ENCODE assay signal across 18 mouse cellular contexts in the genomic region with DNA sequence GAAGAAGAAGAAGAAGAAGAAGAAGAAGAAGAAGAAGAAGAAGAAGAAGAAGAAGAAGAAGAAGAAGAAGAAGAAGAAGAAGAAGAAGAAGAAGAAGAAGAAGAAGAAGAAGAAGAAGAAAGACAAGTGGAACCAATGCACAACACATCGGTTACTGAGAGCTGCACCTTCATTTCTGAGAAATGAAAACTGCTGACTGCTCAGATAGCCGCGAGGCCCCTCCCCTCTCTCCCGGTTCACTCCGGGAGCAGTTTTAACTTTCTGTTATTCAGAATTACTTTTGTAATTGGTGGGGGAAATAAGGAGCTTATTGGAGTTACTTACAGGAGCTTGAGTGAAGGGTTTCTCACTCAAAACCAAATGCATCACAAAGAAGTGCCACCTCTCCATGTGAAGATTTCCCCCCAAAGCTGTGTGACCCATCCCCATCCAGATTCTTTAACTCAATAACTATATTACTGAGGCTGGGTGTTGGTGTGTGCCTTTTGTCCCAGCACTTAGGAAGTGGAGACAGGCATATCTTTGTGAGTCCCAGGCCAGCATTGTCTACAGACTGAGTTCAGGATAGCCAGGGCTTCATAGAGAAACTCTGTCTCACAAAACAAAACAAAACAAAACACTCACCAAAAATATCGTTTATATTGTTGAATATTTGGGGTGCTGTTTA. TPM values are rescaled to one million over a fixed set of nuclear protein-coding genes. Genes with fewer than 3 reads are reported as not detected.
DNase-seq lines count a peak whose midpoint lies in the region; ATAC-seq and TF ChIP-seq lines count a peak whose summit lies in the region.
"Had no signal": no experiment of that assay in that cellular context is flagged by ENCODE, and none has a peak within 500 bp of the region (broad histone marks: within the 10 kb centered on the region; RNA-seq: fewer than 3 reads in every experiment).

No protein-coding gene starts in this region.

- ATAC-seq in liver, embryonic 12.5 days = peak; percentile 87
- ATAC-seq in midbrain, embryonic 13.5 days = no peak
- ATAC-seq: forebrain, embryonic 16.5 days had no signal

- peak overlapping the region; percentile 52 for H3K4me2 ChIP-seq in liver, embryonic 12.5 days
- H3K4me2 ChIP-seq in midbrain, embryonic 13.5 days (replicated peaks) = no peak overlapping the region
- H3K4me2 ChIP-seq: hindbrain, embryonic 12.5 days; limb, embryonic 15.5 days; neural tube, embryonic 12.5 days; stomach, embryonic 15.5 days had no signal

- no peak for TF ChIP-seq CTCF in kidney, adult 2 months (conservative IDR thresholded peaks at IDR 0.05; ENCODE audit: insufficient read depth, insufficient read length, low read depth, low read length)

- no peak overlapping the region for H3K27ac ChIP-seq in kidney, adult 2 months (ENCODE audit: insufficient read depth, low read depth, low read length)
- peak overlapping the region; percentile 79 for H3K27ac ChIP-seq in liver, embryonic 12.5 days
- no peak overlapping the region for H3K27ac ChIP-seq in heart, embryonic 10.5 days
- H3K27ac ChIP-seq in midbrain, embryonic 13.5 days = no peak overlapping the region
- H3K27ac ChIP-seq: embryonic facial prominence, embryonic 10.5 days; hindbrain, embryonic 12.5 days; limb, embryonic 15.5 days; neural tube, embryonic 12.5 days; stomach, embryonic 15.5 days had no signal

- WGBS in kidney, adult 2 months = 51% methylated on average over 6 of the region's 6 CpGs
- 49% methylated on average over 6 of the region's 6 CpGs for WGBS in liver, embryonic 12.5 days (ENCODE audit: insufficient replicate concordance)
- 80% methylated on average over 6 of the region's 6 CpGs for WGBS in heart, embryonic 10.5 days
- WGBS in midbrain, embryonic 13.5 days = 81% methylated on average over 6 of the region's 6 CpGs

- no peak overlapping the region for H3K9ac ChIP-seq in liver, embryonic 12.5 days
- H3K9ac ChIP-seq in midbrain, embryonic 13.5 days (replicated peaks) = no peak overlapping the region
- H3K9ac ChIP-seq: hindbrain, embryonic 12.5 days; limb, embryonic 15.5 days; neural tube, embryonic 12.5 days; stomach, embryonic 15.5 days had no signal

- no peaks in the 10 kb centered on the region for H3K27me3 ChIP-seq in kidney, adult 2 months (replicated peaks; ENCODE audit: control insufficient read depth, insufficient read depth, low read length)
- no peaks in the 10 kb centered on the region for H3K27me3 ChIP-seq in liver, embryonic 12.5 days (replicated peaks)
- H3K27me3 ChIP-seq in heart, embryonic 10.5 days (ENCODE audit: insufficient read depth, poor library complexity, severe bottlenecking) = no peaks in the 10 kb centered on the region
- no peaks in the 10 kb centered on the region for H3K27me3 ChIP-seq in midbrain, embryonic 13.5 days
- H3K27me3 ChIP-seq: hindbrain, embryonic 12.5 days; limb, embryonic 15.5 days; neural tube, embryonic 12.5 days; stomach, embryonic 15.5 days had no signal

- no peak overlapping the region for H3K4me3 ChIP-seq in kidney, adult 2 months (ENCODE audit: insufficient read depth, low read depth, low read length)
- peak overlapping the region; percentile 31 for H3K4me3 ChIP-seq in liver, embryonic 12.5 days
- H3K4me3 ChIP-seq in heart, embryonic 10.5 days = no peak overlapping the region
- no peak overlapping the region for H3K4me3 ChIP-seq in midbrain, embryonic 13.5 days (replicated peaks)
- H3K4me3 ChIP-seq: embryonic facial prominence, embryonic 10.5 days; hindbrain, embryonic 12.5 days; limb, embryonic 15.5 days; neural tube, embryonic 12.5 days; stomach, embryonic 15.5 days had no signal

- no peaks in the 10 kb centered on the region for H3K36me3 ChIP-seq in kidney, adult 2 months (ENCODE audit: control insufficient read depth, insufficient read depth, low read length)
- no peaks in the 10 kb centered on the region for H3K36me3 ChIP-seq in liver, embryonic 12.5 days
- no peaks in the 10 kb centered on the region for H3K36me3 ChIP-seq in heart, embryonic 10.5 days
- no peaks in the 10 kb centered on the region for H3K36me3 ChIP-seq in midbrain, embryonic 13.5 days
- H3K36me3 ChIP-seq: embryonic facial prominence, embryonic 10.5 days; hindbrain, embryonic 12.5 days; limb, embryonic 15.5 days; neural tube, embryonic 12.5 days; stomach, embryonic 15.5 days had no signal

- DNase-seq in kidney, adult 2 months = peak; percentile 47
- DNase-seq in kidney, postnatal 14 days = no peak
- DNase-seq in c-Kit-positive CD71-positive TER-119-positive erythroid progenitor cells, embryonic 14.5 days (ENCODE audit: low spot score) = peak; percentile 71
- DNase-seq in heart, embryonic 10.5 days (ENCODE audit: low spot score) = no peak
- DNase-seq in retina, embryonic 14.5 days (ENCODE audit: low spot score) = no peak
- DNase-seq in kidney, postnatal 4 days = no peak
- DNase-seq: cerebellum, adult 11-12 months; cerebellum, postnatal 25 days; kidney, postnatal 25 days; lung, postnatal 10 days had no signal

- no peak for TF ChIP-seq POLR2A in kidney, adult 2 months (IDR thresholded peaks at IDR 0.05; ENCODE audit: low read depth, low read length)

- H3K9me3 ChIP-seq in liver, embryonic 12.5 days (replicated peaks) = no peaks in the 10 kb centered on the region; the same call in 1 of the 2 replicates
- H3K9me3 ChIP-seq in heart, embryonic 10.5 days = no peaks in the 10 kb centered on the region
- H3K9me3 ChIP-seq in midbrain, embryonic 13.5 days = no peaks in the 10 kb centered on the region
- H3K9me3 ChIP-seq: limb, embryonic 15.5 days; neural tube, embryonic 12.5 days; stomach, embryonic 15.5 days had no signal

- H3K4me1 ChIP-seq in kidney, adult 2 months (ENCODE audit: control insufficient read depth, insufficient read depth, low read length) = peaks cover 6% of the 10 kb centered on the region; the same call in 1 of the 2 replicates
- peaks cover 19% of the 10 kb centered on the region for H3K4me1 ChIP-seq in liver, embryonic 12.5 days
- no peaks in the 10 kb centered on the region for H3K4me1 ChIP-seq in heart, embryonic 10.5 days
- no peaks in the 10 kb centered on the region for H3K4me1 ChIP-seq in midbrain, embryonic 13.5 days (replicated peaks)
- H3K4me1 ChIP-seq: hindbrain, embryonic 12.5 days; limb, embryonic 15.5 days; neural tube, embryonic 12.5 days; stomach, embryonic 15.5 days had no signal

RNA-seq across cellular contexts. Expression of gene Parp9, which starts 32.3 kb away (rescaled TPM):
- polyA plus RNA-seq in kidney, adult 2 months (2012; rRNA removed) = 6.0 and 8.0 TPM in 2 replicates
- 5.7 and 5.8 TPM in 2 replicates for polyA plus RNA-seq in liver, embryonic 12.5 days (2016; fragmentation: Nextera tagmentation; extraction: Ambion mirVana)
- 1.9 and 4.2 TPM in 2 replicates for polyA plus RNA-seq in heart, embryonic 10.5 days (2016; fragmentation: Nextera tagmentation; extraction: Ambion mirVana)
- 1.5 and 1.8 TPM in 2 replicates for polyA plus RNA-seq in midbrain, embryonic 13.5 days (2015; fragmentation: Nextera tagmentation; extraction: Ambion mirVana)

RNA-seq across cellular contexts. Expression of gene Dtx3l, which starts 33.0 kb away (rescaled TPM):
- 4.2 and 5.4 TPM in 2 replicates for polyA plus RNA-seq in kidney, adult 2 months (2012; rRNA removed)
- 3.4 and 3.5 TPM in 2 replicates for polyA plus RNA-seq in liver, embryonic 12.5 days (2016; fragmentation: Nextera tagmentation; extraction: Ambion mirVana)
- 2.0 and 2.9 TPM in 2 replicates for polyA plus RNA-seq in heart, embryonic 10.5 days (2016; fragmentation: Nextera tagmentation; extraction: Ambion mirVana)
- 1.3 and 1.4 TPM in 2 replicates for polyA plus RNA-seq in midbrain, embryonic 13.5 days (2015; fragmentation: Nextera tagmentation; extraction: Ambion mirVana)

RNA-seq across cellular contexts. Expression of gene Parp14, which starts 34.6 kb away (rescaled TPM):
- polyA plus RNA-seq in kidney, adult 2 months (2012; rRNA removed) = 3.8 and 5.3 TPM in 2 replicates
- 0.81 and 1.2 TPM in 2 replicates for polyA plus RNA-seq in liver, embryonic 12.5 days (2016; fragmentation: Nextera tagmentation; extraction: Ambion mirVana)
- polyA plus RNA-seq in heart, embryonic 10.5 days (2016; fragmentation: Nextera tagmentation; extraction: Ambion mirVana) = 0.15 and 0.22 TPM in 2 replicates
- polyA plus RNA-seq in midbrain, embryonic 13.5 days (2015; fragmentation: Nextera tagmentation; extraction: Ambion mirVana) = 0.24 and 0.35 TPM in 2 replicates

Comparison
In these comparisons a context has a peak if more than half of its experiments do, and no peak if none do; other contexts are left out.
1. DNase-seq: peak in kidney, adult 2 months (single experiment) and c-Kit-positive CD71-positive TER-119-positive erythroid progenitor cells, embryonic 14.5 days (single experiment); none in kidney, postnatal 14 days (single experiment), heart, embryonic 10.5 days (single experiment), retina, embryonic 14.5 days (single experiment) and kidney, postnatal 4 days (0 of 2).